Mouse (Mus musculus) spleen, postnatal 10 days (tissue): ENCODE results near the gene Galnt14.
A peak's percentile ranks its signal among the peaks of the same experiment; 100 is the strongest.

Source experiments
- DNase-seq, 2 experiments: peaks; one replicate each; pipeline ENCODE4 v3.0.0; 2021 to 2022; ENCODE audit warnings: low spot score in 2 of 2

Galnt14 gene

GRCm38 (mm10) chr17:73572440-73572839 lies 137.8 kb downstream of the Galnt14 start:
- DNase-seq, result peak; percentile 42 to 74

DNA sequence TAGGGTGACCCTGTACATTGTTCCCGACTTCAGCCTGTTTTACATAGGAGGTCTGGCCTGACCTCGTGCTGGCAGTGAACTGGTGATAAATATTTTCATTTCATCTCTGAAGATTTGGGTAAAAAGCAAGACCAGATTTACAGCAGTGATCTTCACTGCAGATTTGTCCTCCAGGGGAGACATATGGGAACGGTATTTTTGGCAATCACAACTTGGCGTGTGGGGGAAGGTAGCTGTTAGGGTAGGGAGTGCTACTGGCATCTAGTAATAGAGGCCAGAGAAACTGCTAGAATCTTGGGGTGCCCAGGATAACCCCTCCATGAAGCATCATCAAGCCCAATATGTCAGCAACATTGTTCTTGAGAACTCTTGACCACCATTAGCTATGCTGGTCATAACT lies 138.3 kb downstream of the Galnt14 start:
- no peak for DNase-seq

GRCm38 (mm10) chr17:73568204-73568603 lies 142.0 kb downstream of the Galnt14 start:
- no peak for DNase-seq

DNA sequence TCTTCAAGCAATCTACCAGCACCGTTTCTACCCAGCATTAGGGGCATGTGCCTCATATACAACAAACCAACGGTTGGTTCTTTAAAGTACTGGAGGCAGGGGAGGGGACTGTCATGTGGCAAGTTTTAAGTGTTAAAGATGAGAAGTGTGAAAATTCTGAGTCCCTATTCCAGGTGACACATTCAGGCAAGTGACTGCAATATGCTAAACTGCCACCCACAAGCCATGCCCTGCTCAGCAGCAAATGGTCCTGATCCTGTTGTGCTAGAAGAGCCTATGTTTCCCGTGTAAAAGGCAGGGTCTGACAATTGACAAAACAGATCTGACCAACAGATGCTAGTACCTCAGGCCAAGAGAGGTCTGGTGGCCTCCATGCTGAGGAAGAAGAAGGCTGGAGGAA lies 149.1 kb downstream of the Galnt14 start:
- no peak for DNase-seq

DNA sequence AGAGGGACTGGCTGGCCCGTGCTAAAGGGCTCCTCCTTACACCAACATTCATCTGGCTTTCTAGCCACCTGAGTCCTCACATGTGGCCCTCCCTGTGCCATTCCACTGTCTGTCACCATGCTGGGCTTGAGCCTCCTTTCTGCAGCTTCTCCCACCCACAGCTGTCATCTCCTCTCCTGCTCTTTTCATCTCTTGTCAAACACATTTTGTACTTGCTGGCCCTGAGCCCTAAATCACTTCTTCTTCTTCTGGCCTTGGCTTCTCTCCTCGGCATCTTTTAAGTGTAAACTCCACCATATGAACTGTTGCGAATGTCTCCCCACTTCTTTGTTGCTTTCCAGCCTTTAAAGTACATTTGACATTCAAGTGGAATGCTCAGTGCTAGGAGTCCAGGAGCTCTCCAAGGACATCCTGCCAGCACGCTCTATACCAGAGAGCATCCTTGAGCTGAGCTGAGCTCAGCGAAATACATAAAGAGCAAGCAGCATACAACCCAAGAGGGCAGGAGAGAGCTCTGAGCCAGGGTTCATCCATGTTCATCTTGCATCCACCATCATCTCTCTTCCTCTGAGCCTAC lies 150.0 kb downstream of the Galnt14 start:
- DNase-seq, result no peak

- no peak for DNase-seq
These were observed 150.8 kb downstream of the Galnt14 start for GRCm38 (mm10) chr17:73559498-73559897.

DNA sequence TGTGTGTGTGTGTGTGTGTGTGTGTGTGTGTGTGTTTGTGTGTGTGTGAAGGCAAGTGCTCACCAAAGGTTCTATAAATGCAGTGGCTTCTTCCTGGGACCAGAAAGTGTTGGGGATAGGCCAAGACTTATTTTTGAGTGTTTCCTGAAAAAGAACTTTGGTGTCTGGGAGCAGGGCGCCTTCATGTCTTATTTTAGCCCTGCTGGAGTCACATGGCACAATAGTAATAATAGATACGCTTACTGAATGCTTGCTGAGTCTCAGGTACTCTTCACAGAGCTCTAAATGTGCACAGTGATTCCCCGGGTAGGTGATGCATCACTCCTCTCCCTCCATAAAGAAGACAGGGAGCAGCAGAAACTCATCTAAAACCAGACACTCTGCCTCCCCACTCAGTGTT lies 153.2 kb downstream of the Galnt14 start:
- no peak for DNase-seq

- DNase-seq, result no peak
These were observed 153.8 kb downstream of the Galnt14 start for GRCm38 (mm10) chr17:73556436-73556835.

DNA sequence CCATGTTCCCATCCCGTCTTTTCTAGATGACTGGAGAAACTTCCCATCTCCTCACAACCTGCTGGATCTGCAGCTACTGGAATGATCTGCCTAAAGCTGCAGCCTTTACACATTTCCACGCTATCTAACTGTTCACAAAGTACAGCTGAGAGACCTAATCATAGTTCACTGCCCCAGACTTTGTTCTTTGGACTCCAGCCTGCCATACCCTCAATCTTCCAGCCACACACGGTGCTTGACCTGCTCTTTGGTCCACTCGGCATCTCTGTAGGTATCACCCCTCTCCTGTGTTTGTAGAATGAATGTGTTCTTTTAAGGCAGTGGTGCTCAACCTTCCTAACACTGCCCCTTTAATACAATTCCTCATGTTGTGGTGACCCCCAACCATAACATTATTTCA lies 155.6 kb downstream of the Galnt14 start:
- DNase-seq, result no peak

DNA sequence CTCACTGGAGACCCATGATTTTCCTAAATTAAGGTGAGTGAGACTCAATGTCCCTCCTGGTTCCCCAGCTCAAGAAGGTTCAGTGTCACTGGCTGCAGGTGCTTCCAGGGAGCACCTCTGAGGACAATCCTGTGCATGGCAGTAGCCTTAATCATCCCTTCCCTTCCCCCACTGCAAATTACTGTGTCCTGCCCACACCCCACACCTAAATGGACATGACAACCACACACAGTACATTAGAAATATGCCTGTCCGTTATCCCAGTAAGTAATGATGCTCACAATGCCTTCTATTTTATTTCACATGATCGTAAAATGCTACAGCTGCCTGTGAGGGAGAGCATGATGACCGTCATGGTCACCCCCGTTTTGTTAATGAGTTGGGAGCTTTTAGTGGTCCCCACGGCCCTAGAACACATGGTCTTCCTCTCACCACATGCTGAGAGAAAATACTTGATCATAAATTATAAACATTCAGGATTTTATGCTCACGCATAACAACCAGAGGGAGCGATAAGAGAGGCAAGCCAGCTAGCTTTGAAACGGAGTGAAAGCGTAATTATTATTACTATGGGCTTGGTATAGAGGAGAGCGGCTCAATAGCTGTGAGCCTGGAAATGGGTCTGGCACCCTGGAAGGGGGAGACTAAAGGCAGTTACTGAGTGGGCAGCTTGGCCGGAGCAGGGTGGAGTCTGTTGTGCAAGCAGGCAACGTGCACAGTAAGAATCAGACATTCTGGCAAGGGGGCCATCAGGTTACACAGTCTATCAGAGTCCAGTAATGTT lies 161.3 kb downstream of the Galnt14 start:
- DNase-seq, result no peak

GRCm38 (mm10) chr17:73548119-73548518 lies 162.1 kb downstream of the Galnt14 start:
- DNase-seq, result no peak

GRCm38 (mm10) chr17:73547483-73547882 lies 162.8 kb downstream of the Galnt14 start:
- DNase-seq, result peak in 1 of 2 experiments; percentile 34

DNA sequence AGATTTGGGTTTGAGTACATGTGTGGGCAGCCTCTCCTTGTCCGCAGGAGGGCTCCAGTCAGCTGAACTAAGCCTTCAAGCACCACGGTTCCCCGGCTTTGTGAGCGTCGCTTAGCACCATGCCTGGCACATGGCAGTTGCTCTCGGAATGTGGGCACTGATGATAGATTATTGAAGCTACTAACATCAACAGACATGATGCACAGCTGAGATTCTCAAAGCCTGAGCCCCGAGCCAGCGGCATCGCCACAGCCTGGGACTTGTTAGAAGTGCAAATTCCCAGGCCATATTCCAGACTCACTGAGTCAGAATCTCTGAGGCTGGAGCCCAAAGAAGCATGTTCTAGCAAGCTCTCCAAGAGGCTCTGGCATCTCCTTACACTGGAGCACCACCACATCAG lies 168.3 kb downstream of the Galnt14 start:
- DNase-seq, result no peak

- no peak for DNase-seq
These were observed 169.1 kb downstream of the Galnt14 start for GRCm38 (mm10) chr17:73541233-73541570.

DNA sequence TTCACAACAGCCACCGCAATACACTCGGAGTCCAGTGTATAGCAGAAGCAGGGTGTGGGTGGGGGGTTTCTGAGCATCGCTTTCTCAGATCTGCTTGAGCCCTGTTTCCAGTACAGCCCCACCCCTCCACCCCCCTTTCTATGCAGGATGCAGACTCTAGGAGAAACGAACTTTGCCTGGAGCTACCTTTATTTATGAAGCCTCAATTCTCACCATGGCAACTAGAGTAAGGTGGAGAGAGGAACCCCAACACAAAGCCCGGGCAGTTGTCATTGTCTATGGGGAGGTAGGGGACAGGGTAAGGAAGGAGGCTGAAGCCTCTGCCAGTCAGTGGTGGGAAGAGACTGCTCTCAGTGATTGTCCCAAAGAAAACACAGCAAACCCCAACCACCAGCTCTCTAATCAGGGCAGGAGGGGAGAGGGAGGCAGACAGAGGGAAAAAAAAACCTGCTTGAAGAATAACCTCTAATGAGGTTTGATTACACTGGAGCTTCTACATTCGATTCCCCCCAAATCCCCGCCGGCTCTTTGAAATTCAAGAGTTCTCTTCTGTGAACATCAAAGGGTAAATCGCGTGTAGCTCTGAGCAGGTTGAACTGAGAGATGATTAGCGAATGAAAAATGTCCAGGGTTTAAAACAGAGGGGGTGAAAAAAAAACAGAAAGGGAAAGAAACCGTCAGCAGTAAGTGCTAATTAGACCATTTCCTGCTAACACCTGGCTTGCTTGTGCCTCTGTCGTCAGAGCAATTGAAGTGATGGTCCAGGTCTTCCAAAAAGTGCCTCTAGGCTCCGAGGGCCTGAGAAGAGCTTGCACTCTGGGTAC lies 169.6 kb downstream of the Galnt14 start:
- DNase-seq, result no peak

DNA sequence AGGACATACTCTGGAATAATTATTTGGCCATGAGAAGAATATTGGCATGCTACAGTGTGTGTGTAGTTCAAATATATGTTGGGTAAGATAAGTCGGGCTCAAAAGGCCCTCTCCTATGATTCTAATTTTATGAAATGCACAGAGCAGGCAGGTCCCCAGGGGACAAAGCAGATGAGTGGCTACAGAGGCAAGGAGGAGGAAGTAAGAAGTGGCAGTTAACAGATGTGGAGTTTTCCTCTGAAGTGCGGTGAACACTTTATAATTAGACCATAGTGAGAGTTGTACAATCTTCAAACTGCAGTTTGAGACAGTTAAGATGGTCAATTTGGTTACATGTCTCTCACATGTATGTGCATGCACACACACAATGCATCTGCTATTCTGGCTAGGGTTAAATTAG lies 178.4 kb downstream of the Galnt14 start:
- DNase-seq, result peak in 1 of 2 experiments; percentile 44

- DNase-seq, result no peak
These were observed 188.1 kb downstream of the Galnt14 start for GRCm38 (mm10) chr17:73522169-73522568.

GRCm38 (mm10) chr17:73519350-73519749 lies 190.9 kb downstream of the Galnt14 start:
- DNase-seq, result no peak

GRCm38 (mm10) chr17:73518359-73518758 lies 191.9 kb downstream of the Galnt14 start:
- DNase-seq, result no peak

DNA sequence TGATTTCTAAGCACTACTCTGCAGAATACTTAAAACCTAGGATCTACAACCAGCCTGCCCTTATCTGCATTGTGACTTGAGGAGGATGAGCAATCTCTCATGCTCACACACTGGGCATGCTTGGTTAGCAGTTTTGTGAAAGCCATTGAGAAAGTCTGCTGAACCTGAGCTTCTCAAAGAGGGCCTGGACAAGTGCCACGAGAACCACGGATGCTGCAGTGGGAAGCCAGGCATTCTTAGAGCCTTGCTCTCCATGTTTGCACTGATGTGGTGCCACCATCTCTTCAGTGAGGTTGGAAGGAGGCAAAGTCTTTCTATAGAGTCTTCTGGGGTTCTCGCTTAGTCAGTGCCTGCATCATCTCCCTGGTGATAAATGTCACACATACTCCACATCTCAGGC lies 194.7 kb downstream of the Galnt14 start:
- DNase-seq, result no peak

DNA sequence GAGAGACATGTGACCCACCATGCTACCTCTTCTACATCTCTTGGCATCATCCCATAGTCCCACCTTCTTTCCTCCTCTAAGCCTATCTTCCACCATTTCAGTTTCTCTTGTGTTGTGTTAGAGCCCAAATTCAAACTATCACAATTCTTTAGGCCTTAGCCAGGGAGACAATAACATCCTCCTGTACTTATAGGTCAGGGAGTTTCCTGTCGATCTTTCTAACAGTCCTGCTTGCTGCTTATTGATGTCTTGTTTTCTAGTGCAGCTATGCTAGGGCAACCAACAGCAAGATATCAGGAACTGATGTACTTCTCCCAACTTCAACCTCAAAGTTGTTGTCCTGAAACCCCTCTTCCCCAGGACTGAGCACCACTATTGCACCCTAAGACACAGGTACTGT lies 195.4 kb downstream of the Galnt14 start:
- DNase-seq, result no peak

GRCm38 (mm10) chr17:73514258-73514657 lies 196.0 kb downstream of the Galnt14 start:
- no peak for DNase-seq

- DNase-seq, result peak in 1 of 2 experiments; percentile 16
These were observed 197.4 kb downstream of the Galnt14 start for GRCm38 (mm10) chr17:73512844-73513243.
